Mouse (Mus musculus) urinary bladder, adult 2 months (tissue): Measurements from ENCODE around the gene Skp1a. TPM values are rescaled to one million over a fixed set of nuclear protein-coding genes. Genes with fewer than 3 reads are reported as not detected.

Source experiments
- DNase-seq: peaks from one replicate; pipeline ENCODE4 v3.0.0; 2022; ENCODE audit warnings: low spot score
- polyA plus RNA-seq: library from polyadenylated mRNA; depleted of rRNA; stranded (reverse); fragments of >200 nt; gene quantifications from 2 replicates; pipeline ENCODE4 v1.2.3, GENCODE M21; 2012

The Skp1a gene
- polyA plus RNA-seq, 1 experiment: 212 TPM

GRCm38 (mm10) chr11:52253674-52254375 is 22.0 kb downstream of the Skp1a start:
- DNase-seq: no peak

- DNase-seq: no peak
These were observed 23.3 kb downstream of the Skp1a start for GRCm38 (mm10) chr11:52255077-52255476.

- no peak for DNase-seq
These were observed 25.6 kb downstream of the Skp1a start for GRCm38 (mm10) chr11:52257376-52257775.

GRCm38 (mm10) chr11:52258711-52259110 is 26.9 kb downstream of the Skp1a start:
- DNase-seq: no peak

GRCm38 (mm10) chr11:52260878-52261277 is 29.1 kb downstream of the Skp1a start:
- DNase-seq: no peak

GRCm38 (mm10) chr11:52261937-52262336 is 30.1 kb downstream of the Skp1a start:
- DNase-seq: peak; percentile 52

GRCm38 (mm10) chr11:52262338-52262737 is 30.5 kb downstream of the Skp1a start:
- DNase-seq: no peak

GRCm38 (mm10) chr11:52264871-52265270 is 33.1 kb downstream of the Skp1a start:
- peak; percentile 19 for DNase-seq

- DNase-seq: no peak
These were observed 34.0 kb downstream of the Skp1a start for GRCm38 (mm10) chr11:52265616-52266307.

- DNase-seq: no peak
These were observed 35.5 kb downstream of the Skp1a start for GRCm38 (mm10) chr11:52267271-52267670.

GRCm38 (mm10) chr11:52268104-52268835 is 36.5 kb downstream of the Skp1a start:
- no peak for DNase-seq

GRCm38 (mm10) chr11:52269841-52270240 is 38.0 kb downstream of the Skp1a start:
- no peak for DNase-seq

GRCm38 (mm10) chr11:52271765-52272495 is 40.1 kb downstream of the Skp1a start:
- no peak for DNase-seq

- no peak for DNase-seq
These were observed 40.8 kb downstream of the Skp1a start for GRCm38 (mm10) chr11:52272619-52273018.

GRCm38 (mm10) chr11:52273183-52273941 is 41.6 kb downstream of the Skp1a start:
- DNase-seq: no peak

- no peak for DNase-seq
These were observed 42.1 kb downstream of the Skp1a start for GRCm38 (mm10) chr11:52273942-52274330.

- no peak for DNase-seq
These were observed 42.8 kb downstream of the Skp1a start for GRCm38 (mm10) chr11:52274456-52275112.

GRCm38 (mm10) chr11:52275366-52275765 is 43.6 kb downstream of the Skp1a start:
- DNase-seq: no peak

- no peak for DNase-seq
These were observed 44.2 kb downstream of the Skp1a start for GRCm38 (mm10) chr11:52275774-52276555.

- DNase-seq: no peak
These were observed 45.2 kb downstream of the Skp1a start for GRCm38 (mm10) chr11:52276961-52277391.
